Mouse (Mus musculus) adrenal gland, adult (tissue): ENCODE data around the gene Ugt2b1.
"Not testable (repeated sequence)": the region's sequence is repeated elsewhere in the genome, so short reads cannot be mapped to it uniquely, and the experiment has no call there.

Experiments used
- DNase-seq, 2 experiments: peaks; one replicate each; pipeline ENCODE4 v3.0.0; 2022 to 2023; ENCODE audit warnings: low spot score in 1 of 2; ENCODE audit not compliant: inconsistent age in 2 of 2

Ugt2b1 gene

DNA sequence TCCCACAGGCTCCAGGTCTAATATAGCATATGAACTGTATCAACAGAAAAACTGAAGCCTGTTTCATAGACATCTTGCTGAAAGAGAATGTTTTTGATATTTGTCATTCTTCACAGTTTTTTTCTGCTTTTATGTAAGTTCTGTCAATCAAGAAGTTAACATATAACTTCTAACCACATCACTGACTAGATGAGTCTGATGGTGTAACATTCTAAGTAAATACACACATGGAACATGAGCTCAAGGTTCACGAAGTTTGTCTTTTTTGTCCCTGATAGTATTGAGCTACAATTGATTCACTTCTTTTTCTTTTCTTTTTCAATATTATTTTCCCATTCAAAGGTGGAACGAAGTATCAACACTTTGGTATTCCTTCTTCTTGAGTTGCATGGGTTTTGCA lies at the start of gene Ugt2b1:
Gene Ugt2b1, minus strand, starts transcription at position 105 of the 400 bp plus-strand sequence.
- DNase-seq: no peak

DNA sequence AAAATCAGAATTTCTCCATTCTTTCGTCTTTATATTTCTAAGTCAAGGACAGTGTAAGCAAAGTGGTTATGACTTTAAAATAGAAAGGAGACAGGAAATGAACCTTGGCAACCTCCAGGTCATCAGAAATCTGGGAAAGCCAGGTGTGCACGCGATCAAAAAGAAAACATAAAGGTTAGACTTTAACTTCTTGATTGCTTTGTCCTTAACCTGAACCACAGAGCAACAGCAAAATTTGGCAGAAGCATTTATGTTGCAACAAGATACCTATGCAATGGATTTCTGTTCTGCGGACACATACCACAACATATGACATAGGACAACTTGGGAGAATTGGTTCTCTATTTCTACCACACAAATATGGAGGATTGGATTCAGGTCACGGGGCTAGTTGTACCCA lies 40.9 kb upstream of the Ugt2b1 start:
- not testable (repeated sequence) for DNase-seq

DNA sequence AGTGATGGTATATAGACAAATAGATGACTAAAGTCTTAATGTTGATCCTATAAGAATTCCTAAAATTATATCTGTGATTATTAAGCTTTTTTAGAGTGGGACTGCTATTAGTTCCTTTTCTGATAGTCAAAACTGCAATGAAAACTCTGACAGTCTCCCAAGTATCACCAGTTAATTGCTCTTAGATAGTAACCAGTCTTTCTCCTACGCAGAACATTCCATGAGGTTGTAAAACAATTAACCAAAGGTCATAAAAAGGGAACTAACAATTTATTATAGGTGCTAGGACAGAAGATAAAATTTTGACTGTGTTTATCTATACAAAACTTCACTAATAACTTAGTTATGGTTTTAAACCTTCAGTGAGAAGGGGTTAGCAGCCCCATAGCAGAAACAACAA lies 36.5 kb upstream of the Ugt2b1 start:
- DNase-seq: not testable (repeated sequence)

DNA sequence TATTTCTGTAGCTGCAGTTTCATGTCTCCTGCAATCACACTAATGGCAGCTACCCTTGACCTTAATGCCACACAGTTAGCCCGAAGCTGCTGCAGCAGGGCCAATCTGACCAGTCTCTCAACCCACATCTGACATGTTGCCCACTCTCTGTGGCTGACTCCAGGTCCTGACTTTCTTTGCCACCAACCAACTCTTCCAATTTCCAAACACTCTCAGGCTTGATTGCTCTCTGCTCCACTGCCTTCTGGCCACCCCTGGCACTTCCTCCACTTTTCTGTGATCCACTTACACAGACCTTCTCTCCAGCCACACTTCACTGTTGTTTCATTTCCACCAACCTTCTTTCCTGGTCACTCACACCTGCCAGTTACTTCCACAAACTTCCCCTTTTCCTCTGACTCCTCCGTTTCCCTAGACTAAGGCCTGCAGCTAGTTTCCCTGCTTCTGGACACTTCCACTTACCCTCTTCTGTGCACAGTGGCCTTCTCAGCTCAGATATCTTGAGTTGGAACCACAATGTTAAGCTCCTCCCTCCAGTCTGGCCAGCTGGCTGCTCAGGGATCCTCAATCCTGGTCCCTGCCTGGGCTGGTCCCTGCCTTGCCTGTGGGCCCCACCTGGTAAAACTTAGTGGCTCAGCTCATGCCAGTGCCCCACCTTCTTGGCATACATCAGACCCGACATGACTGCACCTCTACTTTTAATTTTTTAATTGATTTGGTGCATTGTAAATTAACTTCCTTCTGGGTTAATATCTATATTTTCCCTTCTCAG lies 35.4 kb upstream of the Ugt2b1 start:
- peak in 1 of 2 experiments; percentile 28 for DNase-seq

DNA sequence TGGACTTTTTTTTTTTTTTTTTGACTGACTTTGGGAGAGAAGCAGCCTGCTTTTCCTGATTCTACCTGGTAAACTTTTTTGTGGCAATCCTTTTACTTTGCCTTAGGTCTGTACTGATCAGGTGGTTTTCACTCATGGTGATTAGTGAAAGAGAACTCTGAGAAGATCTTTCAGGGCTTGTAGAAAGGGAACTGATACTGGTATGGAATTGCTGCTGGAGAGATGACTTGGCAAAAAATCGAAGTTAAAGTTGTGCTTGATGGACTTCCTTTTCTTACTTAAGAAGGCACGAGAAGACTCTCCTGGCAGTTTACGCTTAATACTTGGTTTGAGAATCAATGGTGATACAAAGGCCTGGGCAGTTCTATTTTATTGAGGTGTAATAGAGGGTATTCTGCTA lies 34.2 kb upstream of the Ugt2b1 start:
- DNase-seq: no peak

DNA sequence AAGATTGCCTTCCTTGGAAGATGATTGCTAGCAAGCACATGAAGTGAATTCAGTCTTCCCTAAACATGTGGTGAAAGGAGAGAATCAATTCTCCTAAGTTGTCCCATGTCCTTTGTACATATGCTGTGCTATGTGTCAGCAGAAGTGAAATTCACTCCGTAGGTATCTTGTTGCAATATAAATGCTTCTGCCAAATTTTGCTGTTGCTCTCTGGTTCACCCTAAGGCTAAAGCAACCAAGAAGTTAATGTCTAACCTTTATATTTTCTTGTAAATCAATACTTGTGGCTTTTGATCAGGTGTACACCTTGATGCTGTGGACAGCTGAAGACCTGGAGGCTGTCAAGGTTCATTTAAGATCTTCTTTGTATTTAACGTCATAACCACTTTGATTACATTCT lies 15.8 kb upstream of the Ugt2b1 start:
- DNase-seq: no peak

DNA sequence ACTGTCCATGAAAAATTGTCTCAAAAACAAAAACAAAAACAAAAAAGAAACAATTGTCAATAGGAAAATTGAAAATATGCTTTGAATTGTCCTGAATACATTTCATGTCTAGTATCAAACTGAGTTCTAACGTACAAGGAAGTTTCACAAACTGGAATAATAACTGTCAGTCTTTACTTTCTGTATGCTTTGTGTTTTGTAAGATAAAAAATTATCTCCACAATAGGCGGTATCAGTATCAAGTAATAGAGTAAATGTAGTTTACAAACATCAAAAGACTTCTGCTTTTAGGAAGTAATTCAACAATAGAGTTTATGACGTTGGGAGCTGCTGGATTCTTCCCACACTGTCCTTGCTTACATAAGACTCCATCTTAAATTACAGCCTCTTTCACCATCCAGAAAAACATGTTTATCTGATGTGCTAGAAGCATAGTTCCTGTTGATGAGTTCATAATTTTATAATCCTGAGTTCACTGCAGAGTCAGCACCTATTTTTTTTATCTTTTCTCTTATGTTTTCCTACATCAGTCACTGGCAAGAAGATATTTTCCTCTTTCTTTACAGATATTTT lies 5.6 kb downstream of the Ugt2b1 start:
- DNase-seq: no peak

DNA sequence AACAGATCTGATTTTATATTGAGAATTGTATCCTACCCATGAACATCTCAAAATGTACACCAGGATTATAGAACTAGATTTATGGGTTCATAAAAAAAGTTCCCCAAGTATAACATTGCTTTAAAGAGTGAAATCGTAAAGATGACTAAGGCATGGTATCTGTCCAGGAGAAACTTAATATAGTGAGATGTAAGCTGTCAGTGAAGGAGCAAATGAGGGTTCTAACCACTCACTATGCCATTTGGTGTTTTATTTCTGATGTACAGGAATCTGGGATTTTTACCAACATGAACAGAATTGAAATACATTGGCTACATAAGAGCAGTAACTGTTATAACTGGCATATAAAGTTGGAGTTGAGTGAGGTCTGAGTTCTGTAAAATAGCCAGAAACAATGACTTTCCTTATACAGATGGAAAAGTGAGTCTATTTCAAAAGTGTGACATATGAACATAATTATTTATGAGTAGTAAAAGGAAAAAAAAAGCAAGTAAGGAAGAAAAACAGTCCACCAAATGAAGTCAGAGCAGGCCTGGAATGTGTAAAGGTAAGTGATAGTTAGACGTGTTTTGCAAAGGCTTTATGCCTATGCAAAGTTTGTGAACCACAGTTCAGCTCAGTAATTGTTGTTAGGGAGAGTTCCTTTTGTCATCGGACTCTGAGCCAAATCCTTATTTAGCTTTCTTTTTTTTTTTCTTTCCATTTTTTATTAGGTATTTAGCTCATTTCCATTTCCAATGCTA lies 14.8 kb downstream of the Ugt2b1 start:
- no peak for DNase-seq

DNA sequence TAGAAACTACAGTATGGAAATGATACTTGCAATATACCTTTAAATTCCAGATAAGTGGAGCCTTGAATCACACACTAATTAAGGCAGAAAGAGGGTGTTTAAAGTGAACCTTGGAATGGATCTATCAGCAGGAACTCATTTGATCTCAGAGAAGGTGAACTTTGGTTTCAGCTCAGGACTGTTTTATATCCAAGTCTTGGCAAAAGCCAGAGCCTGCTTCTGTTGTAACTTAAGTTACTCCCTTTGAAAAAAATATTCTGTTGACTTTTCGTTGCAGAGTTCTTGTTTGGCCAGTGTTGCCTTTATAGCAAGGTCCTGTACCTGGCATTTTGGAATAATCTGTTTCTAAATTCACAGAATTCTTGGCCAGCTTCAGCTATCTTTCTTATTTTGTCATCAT lies 15.6 kb downstream of the Ugt2b1 start:
- DNase-seq: no peak

DNA sequence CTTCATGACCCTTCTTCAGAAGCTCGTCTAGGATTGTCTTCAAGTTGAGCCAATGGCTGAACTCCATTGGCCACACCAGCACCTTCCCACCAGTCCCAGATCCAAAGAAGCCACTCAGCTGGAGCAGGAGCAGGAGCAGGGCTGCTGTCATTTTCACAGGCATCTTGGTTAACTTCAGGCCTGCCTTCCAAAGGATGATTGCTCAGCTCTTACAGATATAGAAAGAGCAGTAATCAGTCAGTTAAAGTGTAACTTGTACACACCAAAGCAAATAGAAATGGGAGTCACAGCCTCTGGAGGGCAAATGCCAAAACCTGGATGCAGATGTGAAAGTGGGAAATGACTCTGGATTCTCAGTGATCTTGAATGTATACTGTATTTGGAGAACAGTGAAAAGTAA lies 19.6 kb downstream of the Ugt2b1 start, which contains the start of gene Ugt2b34:
Gene Ugt2b34, minus strand, starts transcription at position 180 of the 400 bp plus-strand sequence.
- no peak for DNase-seq

DNA sequence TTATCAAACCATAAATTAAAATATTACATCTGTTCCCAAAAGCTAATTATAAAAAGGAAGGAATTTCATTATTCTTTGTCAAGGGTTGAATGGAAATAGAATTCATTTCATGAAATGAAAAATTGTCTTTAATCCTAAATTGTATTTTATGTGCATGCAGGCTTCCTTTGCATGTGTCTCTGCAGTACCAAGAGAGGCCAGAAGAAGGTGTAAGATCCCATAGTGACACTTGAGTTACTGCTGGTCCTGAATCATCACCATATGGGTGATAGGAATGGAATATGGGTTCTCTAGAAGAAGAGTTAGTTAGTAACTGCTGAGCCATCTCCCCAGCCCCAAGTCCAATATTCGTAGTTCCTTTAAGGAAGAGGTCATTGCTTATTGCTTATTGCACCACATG lies 36.4 kb downstream of the Ugt2b1 start:
- DNase-seq: no peak

DNA sequence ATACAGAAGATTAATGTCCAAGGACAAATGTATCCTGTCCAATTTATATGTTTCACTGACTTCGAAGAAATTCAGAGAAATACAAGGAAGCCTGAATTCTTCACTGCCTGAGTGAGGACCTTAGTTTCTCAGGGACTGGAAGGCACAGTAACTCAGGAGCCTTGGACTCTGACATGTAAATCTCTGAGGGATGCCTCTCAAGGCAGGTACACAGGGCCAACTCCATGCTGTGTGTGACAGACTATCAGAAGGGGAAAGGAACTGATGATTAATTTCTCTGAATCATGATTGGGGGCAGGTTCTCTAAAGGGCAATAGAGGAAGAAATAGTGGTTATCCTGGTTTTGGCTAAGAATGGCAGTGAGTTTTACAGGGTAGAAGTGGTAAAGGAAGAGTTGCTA lies 37.9 kb downstream of the Ugt2b1 start:
- no peak for DNase-seq

DNA sequence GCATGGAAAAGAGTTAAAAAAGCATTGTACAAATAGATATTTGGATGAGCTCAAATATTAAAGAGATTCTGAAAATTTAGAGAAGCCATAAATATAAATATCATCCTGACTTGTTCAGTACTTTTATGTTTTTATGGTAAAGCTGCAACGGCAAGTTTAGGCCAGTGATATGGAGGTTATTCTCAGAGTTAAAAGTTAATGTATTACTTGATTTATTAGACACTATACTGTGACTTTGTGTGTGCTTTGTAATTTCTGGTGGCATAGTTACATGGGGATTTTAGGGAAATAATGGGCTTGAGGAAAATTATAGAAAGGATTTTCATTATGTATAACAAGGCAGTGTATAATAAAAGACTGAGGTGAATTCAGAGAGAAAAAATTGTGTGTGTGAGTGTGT lies 39.2 kb downstream of the Ugt2b1 start:
- DNase-seq: no peak

DNA sequence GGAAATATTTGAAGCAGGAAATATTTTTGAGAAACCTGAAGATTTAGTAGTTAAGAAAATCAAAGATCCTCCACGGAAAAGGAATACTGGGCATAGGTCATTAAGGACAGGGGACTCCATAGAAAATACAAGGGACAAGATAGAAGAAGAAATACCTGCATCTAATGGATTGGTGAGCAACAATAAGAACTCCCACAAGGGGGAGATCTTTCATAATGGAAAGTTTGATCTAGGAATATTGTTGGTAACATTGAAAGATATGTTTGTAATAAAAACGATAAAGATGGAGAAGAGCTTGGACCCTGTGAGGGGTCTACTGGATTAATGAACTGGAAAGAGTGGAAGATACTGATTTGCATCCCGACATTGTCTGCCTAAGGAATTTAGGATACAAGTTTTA lies 39.7 kb downstream of the Ugt2b1 start:
- peak in 1 of 2 experiments; percentile 54 for DNase-seq

DNA sequence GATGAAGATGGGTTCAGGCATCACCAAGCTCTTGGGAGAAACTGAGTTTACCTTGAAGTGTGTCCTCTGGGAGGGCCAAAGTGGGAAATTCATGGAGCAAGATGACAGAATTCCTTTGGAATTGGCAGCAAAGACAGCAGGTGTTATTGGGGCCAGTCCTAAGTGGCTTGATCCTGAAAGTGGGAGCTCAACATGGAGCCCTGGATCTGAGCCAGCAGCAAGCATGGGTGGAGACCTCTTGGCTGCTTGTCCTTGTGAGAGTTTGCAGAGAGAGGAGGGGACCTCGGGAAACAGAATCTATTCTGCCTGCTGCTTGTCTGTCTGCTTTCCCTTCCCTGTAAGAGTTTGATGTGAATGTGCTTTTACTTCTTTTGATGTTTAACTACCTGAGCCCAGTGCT lies 54.5 kb downstream of the Ugt2b1 start:
- DNase-seq: no peak
